Mouse (Mus musculus) hindbrain, embryonic 14.5 days (tissue): ENCODE data around the gene Arid5b. TPM values are rescaled to one million over a fixed set of nuclear protein-coding genes. Genes with fewer than 3 reads are reported as not detected.

Source experiments
- ATAC-seq: fragments of 200-750 bp; cut with Nextera tagmentation; 2 replicates; pipeline ENCODE4 v1.8.0; 2017; ENCODE audit warnings: moderate number of reproducible peaks, mild to moderate bottlenecking, moderate TSS enrichment, moderate library complexity; ENCODE audit not compliant: low FRiP score
- DNase-seq: peaks from one replicate; pipeline ENCODE4 v3.0.0-alpha.2; 2015; ENCODE audit warnings: low spot score
- H3K27ac ChIP-seq: fragments of 300-500 bp; sonication (generic); 2 replicates; pipeline ENCODE4 v1.5.1; 2014; ENCODE audit warnings: mild to moderate bottlenecking, moderate library complexity
- H3K27me3 ChIP-seq: fragments of 300-500 bp; sonication (generic); 2 replicates; pipeline ENCODE4 v1.6.1; 2014; ENCODE audit warnings: mild to moderate bottlenecking, low read length, mixed read lengths; ENCODE audit not compliant: control insufficient read depth, insufficient read depth
- H3K36me3 ChIP-seq: fragments of 300-500 bp; sonication (generic); replicated peaks from 2 replicates; pipeline ENCODE4 v1.6.1; 2014; ENCODE audit not compliant: control insufficient read depth, insufficient read depth
- H3K4me1 ChIP-seq: fragments of 300-500 bp; sonication (generic); replicated peaks from 2 replicates; pipeline ENCODE4 v1.6.1; 2014; ENCODE audit warnings: antibody characterized with exemption, low read length, mixed read lengths; ENCODE audit not compliant: control insufficient read depth, insufficient read depth
- H3K4me2 ChIP-seq: fragments of 300-500 bp; sonication (generic); replicated peaks from 2 replicates; pipeline ENCODE4 v1.6.1; 2014; ENCODE audit warnings: mild to moderate bottlenecking, moderate library complexity
- H3K4me3 ChIP-seq: fragments of 300-500 bp; sonication (generic); replicated peaks from 2 replicates; pipeline ENCODE4 v1.5.1; 2014; ENCODE audit warnings: mild to moderate bottlenecking, low read length
- H3K9ac ChIP-seq: fragments of 300-500 bp; sonication (generic); 2 replicates; pipeline ENCODE4 v1.6.1; 2014
- H3K9me3 ChIP-seq: fragments of 300-500 bp; sonication (generic); 2 replicates; pipeline ENCODE4 v1.6.1; 2016; ENCODE audit warnings: low read length; ENCODE audit not compliant: control insufficient read depth
- WGBS: fragments of 180-500 bp; shearing (Covaris S2); extraction: QIAGEN DNeasy Blood & Tissue Kit; methylation state at CpG from one replicate; pipeline ENCODE4 v1.1.7; 2014; 5-methylcytosine and 5-hydroxymethylcytosine counted together
- polyA plus RNA-seq: library from polyadenylated mRNA; unstranded; fragments of >200 nt; fragmentation: Nextera tagmentation; extraction: Ambion mirVana; gene quantifications from 2 replicates; pipeline ENCODE4 v1.2.1, GENCODE M21; 2014

Arid5b gene
- polyA plus RNA-seq, 1 experiment from 2014 or later: 21.0 TPM

GRCm38 (mm10) chr10:68044864-68045263, 233.7 kb downstream of the Arid5b start:
- ATAC-seq (peak; percentile 55; the same call in 1 of the 2 replicates), DNase-seq (peak; percentile 47)
- 49% methylated on average over 8 of the region's 8 CpGs for WGBS

DNA sequence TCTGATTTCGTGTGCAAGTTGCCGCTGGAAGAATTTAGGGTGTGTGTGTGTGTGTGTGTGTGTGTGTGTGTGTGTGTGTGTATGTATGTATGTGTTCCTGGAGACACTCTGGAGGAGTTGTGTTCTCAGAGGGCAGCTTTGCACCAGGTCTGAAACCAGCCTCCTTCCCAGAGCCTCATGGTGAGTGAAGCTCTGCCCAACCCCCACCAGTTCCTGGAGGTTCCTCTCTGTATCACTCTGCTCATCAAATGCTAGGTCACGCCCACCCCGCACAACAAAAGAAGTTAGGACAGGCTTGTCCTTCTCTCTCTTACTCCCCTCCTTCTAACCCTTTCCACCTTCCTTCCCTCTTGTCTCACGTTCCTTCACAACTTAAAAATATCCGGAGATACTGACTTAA, 234.6 kb downstream of the Arid5b start:
- WGBS: 25% methylated on average over 6 of the region's 6 CpGs
- Histone ChIP-seq H3K27me3 (no peaks in the 10 kb centered on the region), H3K4me2 (no peak overlapping the region), H3K27ac (no peak overlapping the region), H3K4me3 (no peak overlapping the region), H3K36me3 (no peaks in the 10 kb centered on the region), H3K4me1 (peaks cover 9% of the 10 kb centered on the region), H3K9me3 (no peaks in the 10 kb centered on the region), H3K9ac (no peak overlapping the region)
- no peak for ATAC-seq
- no peak for DNase-seq

More at GRCm38 (mm10) chr10:68044864-68045263, 233.7 kb downstream of the Arid5b start:
- Histone ChIP-seq H3K4me2 (no peak overlapping the region), H3K9ac (no peak overlapping the region), H3K27ac (0 out of 2 replicates have a peak overlapping the region, but pooled peaks have one; percentile 20), H3K4me1 (peaks cover under 1% of the 10 kb centered on the region; the same call in 1 of the 2 replicates), H3K4me3 (no peak overlapping the region), H3K27me3 (no peaks in the 10 kb centered on the region), H3K9me3 (no peaks in the 10 kb centered on the region), H3K36me3 (no peaks in the 10 kb centered on the region)
